Mouse (Mus musculus): ENCODE measurements around the gene Ngef.

The Ngef gene

DNA sequence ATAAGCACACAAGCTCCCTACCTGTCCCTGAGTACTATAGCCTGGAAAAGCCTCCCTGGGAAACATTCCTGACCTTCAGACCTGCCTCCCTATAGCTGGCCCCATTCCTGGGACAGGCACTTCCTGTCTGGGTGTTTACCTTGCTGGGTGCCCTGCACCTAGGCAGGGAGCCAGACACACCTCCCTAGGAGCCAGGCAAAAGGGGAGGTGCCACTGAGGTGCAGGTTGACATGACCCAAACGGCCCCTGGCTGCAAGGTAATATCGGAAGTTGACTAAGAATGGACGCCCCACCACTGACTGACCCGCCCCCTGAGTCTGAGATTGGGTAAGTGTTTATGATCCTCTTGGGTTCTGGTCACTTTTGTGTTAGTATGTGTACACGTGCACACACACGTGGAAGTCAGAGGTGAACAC is at the start of gene Ngef:
TSS of gene Ngef (minus strand) at position 71 of the 416 bp plus-strand sequence.
- DNase-seq, result peak; percentile 97

DNA sequence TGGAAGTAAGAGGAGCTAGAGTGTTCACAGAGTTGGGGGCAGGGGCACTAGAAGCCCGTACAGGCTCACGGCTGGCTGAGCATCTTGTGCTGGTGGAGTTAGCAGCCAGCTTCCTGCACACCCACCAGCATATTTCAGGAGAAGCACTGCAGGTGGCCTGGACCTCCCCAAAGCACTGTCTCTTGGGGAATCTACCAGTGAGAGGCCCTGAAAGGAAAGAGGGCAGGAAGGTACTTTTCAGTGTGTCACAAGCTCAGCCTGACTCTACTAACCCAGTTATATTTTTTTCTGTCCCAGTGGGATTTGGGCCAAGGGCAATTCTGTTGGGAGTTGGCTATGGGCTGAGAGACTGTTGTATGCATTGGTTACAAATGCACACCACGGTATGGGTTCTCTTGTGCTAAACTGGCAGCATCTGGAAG is 48.2 kb upstream of the Ngef start:
- no peak for DNase-seq

DNA sequence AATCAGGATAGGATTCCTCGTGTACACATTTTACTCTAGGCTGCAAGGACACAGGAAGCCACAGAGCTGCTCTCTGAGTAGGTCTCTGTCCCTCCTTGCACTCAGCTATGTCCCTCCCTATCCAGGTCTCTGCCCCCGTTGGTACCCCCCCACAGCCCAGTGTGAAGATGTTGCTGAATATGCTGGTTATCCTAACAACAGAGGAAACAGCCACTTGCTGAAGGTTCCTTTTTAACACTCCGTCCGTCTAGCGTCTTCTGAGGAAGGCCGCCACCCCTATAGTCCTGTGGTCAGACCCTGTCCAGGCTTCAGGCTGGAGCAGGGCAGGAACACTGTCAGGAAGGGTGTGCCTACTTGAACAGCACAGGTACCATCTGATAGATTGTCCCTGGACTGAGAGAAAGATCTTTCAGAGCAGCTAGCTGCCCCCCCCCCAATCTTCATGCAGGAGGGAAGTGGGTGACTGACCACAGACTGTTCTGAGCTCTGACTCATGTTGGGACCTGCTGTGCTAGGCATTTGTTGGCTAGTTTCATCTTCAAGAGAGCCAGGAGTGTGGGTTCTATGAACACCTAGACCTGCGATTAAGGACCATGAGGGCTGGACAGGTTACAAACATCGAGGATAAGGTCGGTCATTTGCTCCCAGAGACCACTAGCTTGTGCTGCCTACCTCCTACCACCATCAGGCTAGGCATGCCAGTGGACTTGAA is 47.6 kb upstream of the Ngef start:
- DNase-seq, result no peak

- DNase-seq, result no peak
Observed at GRCm38 (mm10) chr1:87620693-87621092, 47.0 kb upstream of the Ngef start.

- no peak for DNase-seq
Observed at GRCm38 (mm10) chr1:87620211-87620668, 46.6 kb upstream of the Ngef start, which contains the start of gene Inpp5d. Gene Inpp5d (plus strand): TSS chr1:87620312.

- no peak for DNase-seq
Observed at GRCm38 (mm10) chr1:87614576-87615295, 41.1 kb upstream of the Ngef start.

DNA sequence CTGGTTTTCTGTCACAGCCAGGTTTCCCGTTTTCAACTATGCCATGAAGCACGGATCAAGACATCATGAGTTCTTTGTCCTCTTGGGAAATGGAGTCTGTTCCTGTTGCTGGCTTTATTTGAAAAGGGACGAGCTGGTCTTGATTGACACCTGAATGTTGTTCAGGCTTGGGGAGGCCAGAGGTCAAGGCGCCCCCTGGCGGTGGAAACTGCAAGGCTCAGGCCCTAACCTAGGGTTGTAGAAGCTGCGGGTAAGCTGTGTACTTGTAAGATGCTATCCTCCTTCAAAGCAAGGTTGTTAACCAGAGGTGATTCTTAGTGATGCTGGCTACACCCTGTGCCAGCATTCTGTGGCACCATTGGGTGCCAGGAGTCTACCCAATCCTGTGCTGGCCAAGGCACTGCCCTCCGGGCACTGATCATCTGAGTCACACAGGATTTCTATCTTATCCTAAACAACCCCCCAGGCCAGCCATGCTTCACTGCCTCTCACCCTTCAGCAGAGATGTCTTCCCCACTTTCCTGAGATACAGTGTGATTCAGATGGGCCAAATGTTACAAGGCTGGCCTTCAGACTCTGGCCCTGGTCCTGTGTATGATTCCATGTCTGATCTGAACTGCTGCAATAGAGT is 34.9 kb upstream of the Ngef start:
- DNase-seq, result peak; percentile 71

- peak; percentile 40 for DNase-seq
Observed at GRCm38 (mm10) chr1:87607385-87608091, 33.9 kb upstream of the Ngef start.

DNA sequence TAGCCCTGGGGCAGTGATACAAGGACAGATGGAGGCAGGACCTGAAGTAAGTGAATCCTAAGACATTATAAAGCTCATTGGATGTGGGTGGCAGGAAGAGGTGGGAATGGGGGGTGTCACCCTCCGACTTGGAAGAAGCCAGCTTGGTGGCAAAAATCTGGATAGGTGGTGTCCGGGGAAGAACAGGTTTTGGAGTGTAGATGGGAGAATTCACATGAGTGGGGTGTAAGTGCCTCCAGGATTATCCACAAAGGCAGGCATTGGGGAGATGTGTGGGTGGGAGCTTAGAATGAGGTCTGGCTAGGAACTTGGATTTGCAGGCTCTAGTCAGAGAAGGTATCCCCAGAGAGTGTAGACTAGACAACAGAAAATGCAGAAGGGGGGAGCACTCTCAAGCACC is 31.6 kb upstream of the Ngef start:
- DNase-seq, result no peak

GRCm38 (mm10) chr1:87603389-87603788 is 29.7 kb upstream of the Ngef start:
- DNase-seq, result no peak

GRCm38 (mm10) chr1:87601801-87602200 is 28.1 kb upstream of the Ngef start:
- DNase-seq, result peak; percentile 48

DNA sequence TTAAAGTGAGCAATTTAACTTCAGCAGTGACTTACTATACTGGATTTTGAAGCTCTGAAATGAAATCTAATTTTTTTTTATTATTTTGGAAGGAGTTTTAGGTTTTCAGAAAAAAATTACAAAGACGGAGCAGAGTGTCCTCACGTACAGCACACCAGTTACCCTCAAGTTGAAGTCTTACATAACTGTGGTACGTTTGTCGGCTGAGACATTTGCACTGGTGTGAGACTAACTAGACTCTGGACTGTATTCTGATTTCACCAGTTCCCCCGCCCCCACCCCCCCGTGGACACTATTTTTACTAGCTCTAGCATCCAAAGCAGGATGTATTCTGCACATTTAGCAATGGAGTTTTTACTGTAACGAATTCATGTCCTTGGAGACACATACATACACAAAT is 26.9 kb upstream of the Ngef start:
- no peak for DNase-seq

- no peak for DNase-seq
Observed at GRCm38 (mm10) chr1:87594671-87595070, 21.0 kb upstream of the Ngef start.

GRCm38 (mm10) chr1:87594261-87594660 is 20.6 kb upstream of the Ngef start:
- DNase-seq, result no peak

DNA sequence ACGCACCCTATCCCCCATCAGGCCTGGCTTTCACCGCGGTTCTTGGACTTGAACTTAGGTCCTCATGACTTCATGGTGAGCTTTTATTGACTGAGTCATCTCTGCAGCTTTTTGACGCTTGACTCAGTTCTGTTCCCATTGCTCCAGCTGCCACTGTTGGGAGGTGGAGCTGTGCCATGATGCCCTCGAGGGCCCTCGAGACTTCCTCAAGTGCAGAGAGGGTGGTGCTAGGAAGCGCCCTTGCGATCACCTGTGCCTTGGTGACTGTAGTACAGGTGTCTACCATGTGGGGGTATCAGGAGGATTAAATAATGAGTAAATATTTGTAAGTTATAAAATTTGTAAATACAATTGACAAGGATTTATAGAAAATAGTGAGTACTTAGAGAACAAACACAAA is 16.3 kb upstream of the Ngef start:
- DNase-seq, result no peak

DNA sequence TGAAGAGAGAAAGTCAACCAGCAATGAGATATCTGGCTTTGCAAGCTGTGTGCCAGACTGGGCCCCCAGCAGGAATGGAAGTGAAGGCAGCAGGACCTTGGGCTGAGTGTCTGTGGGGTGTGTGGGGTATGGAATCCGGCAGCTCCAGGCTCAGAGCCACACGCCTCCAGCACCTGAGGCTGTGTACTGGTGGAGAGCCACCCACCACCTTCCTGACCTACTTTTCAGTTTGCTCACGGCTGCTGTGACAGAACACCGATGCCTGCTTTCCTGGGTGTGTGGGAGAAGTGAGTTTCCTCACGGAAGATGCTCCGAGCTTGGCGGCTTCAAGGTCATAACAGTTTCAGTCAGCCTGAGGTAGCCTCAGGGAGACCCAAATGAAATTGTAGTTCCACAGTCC is 15.5 kb upstream of the Ngef start:
- no peak for DNase-seq

GRCm38 (mm10) chr1:87580824-87581223 is 7.2 kb upstream of the Ngef start:
- DNase-seq, result no peak

- no peak for DNase-seq
Observed at GRCm38 (mm10) chr1:87578965-87579364, 5.3 kb upstream of the Ngef start.

DNA sequence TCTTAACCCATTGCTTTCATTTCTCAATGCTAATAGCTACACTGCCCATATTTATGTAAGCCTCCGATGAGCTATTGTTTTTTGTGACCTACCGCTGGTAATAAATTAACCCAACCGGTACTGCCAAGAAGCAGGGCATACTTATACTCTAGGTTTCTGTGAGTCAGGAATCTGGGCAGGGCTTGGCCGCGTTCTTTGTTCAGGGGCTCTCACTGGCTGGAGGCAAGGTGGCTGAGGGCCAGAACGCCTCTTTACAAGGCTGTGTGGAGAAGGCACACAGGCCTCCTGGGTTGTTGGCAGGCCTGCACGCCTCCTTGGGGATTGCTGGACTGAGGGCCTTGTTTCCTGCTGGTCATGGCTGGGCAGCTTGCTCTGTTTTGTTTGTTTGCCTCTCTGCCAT is 1.1 kb upstream of the Ngef start:
- DNase-seq, result peak; percentile 99

- no peak for DNase-seq
Observed at GRCm38 (mm10) chr1:87574353-87574752, 683 bp upstream of the Ngef start.

GRCm38 (mm10) chr1:87573261-87573660 is 409 bp downstream of the Ngef start:
- DNase-seq, result peak; percentile 29

DNA sequence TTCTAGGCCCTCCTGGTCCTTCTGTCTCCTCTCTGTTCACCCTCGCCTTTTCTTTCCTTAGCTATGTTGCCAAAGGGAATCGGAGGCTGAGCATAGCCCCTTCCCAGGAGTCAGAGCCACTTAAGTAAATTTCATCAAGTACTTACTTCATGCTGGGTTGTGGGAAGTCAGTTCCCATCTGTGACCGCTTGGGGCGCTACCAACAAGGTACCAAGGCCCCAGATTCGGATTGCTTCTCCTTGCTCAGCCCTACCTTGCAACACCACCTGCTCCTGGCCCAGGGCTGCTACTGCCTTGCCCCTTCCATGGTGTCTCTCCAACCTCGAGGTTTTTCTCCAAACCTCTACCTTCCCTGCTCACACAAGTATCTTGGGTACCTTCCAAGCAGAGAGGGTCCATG is 5.3 kb downstream of the Ngef start:
- DNase-seq, result no peak

GRCm38 (mm10) chr1:87565760-87566159 is 7.9 kb downstream of the Ngef start:
- no peak for DNase-seq

Measured in kidney, adult 11 months (tissue).